Mouse (Mus musculus) cerebellum, adult 8-10 months (tissue): ENCODE measurements around the gene Edf1.

ENCODE experiments used
- DNase-seq: peaks from one replicate; pipeline ENCODE4 v3.0.0; 2022

Edf1 gene

GRCm38 (mm10) chr2:25583120-25583481 is 25.5 kb downstream of the Edf1 start:
- peak; percentile 51 for DNase-seq

- DNase-seq = peak; percentile 42
Observed at GRCm38 (mm10) chr2:25583571-25583970, 25.9 kb downstream of the Edf1 start.

GRCm38 (mm10) chr2:25584152-25584551 is 26.5 kb downstream of the Edf1 start:
- peak; percentile 53 for DNase-seq

- DNase-seq = peak; percentile 32
Observed at GRCm38 (mm10) chr2:25584856-25585255, 27.2 kb downstream of the Edf1 start.

- DNase-seq = peak; percentile 37
Observed at GRCm38 (mm10) chr2:25585601-25586000, 28.0 kb downstream of the Edf1 start.

- no peak for DNase-seq
Observed at GRCm38 (mm10) chr2:25587290-25587689, 29.6 kb downstream of the Edf1 start.

GRCm38 (mm10) chr2:25588227-25588907 is 30.7 kb downstream of the Edf1 start:
- no peak for DNase-seq

GRCm38 (mm10) chr2:25591863-25592262 is 34.2 kb downstream of the Edf1 start:
- peak; percentile 53 for DNase-seq

GRCm38 (mm10) chr2:25596765-25597510 is 39.3 kb downstream of the Edf1 start:
- no peak for DNase-seq

GRCm38 (mm10) chr2:25598749-25599148 is 41.1 kb downstream of the Edf1 start:
- no peak for DNase-seq

GRCm38 (mm10) chr2:25600037-25600436 is 42.4 kb downstream of the Edf1 start:
- no peak for DNase-seq

- DNase-seq = no peak
Observed at GRCm38 (mm10) chr2:25602526-25602925, 44.9 kb downstream of the Edf1 start.

- DNase-seq = peak; percentile 90
Observed at GRCm38 (mm10) chr2:25607761-25608622, 50.3 kb downstream of the Edf1 start, which contains the start of gene Rabl6. TSS of gene Rabl6 (minus strand) at chr2:25608521.

- no peak for DNase-seq
Observed at GRCm38 (mm10) chr2:25608671-25609070, 51.0 kb downstream of the Edf1 start.
